Mouse (Mus musculus) stomach, postnatal 0 days (tissue): ENCODE data around the gene Gpr55.

Source experiments
- CTCF ChIP-seq: IDR thresholded peaks from 2 replicates; pipeline ENCODE4 v1.5.1; 2016; ENCODE audit warnings: antibody characterized with exemption, low read depth, mild to moderate bottlenecking, moderate library complexity
- EP300 ChIP-seq: optimal IDR thresholded peaks from 2 replicates; pipeline ENCODE3; 2016; ENCODE audit warnings: antibody characterized with exemption

GRCm38 (mm10) chr1:85936265-85936664 is 24.5 kb downstream of the Gpr55 start:
- TF ChIP-seq CTCF = no peak
- no peak for TF ChIP-seq EP300
